Mouse (Mus musculus) neural tube, embryonic 11.5 days (tissue): ENCODE measurements at regions not wholly inside any gene's neighbourhood (a gene's known extent, or its start where the extent isn't known, plus 50 kb on each side); places are given as distances from the start of the nearest gene placed in this dataset.

ENCODE experiments used
- ATAC-seq: fragments of 200-750 bp; cut with Nextera tagmentation; 2 replicates; pipeline ENCODE4 v1.8.0; 2017; ENCODE audit warnings: moderate number of reproducible peaks, mild to moderate bottlenecking, moderate TSS enrichment, moderate library complexity; ENCODE audit not compliant: insufficient read depth, low FRiP score, low TSS enrichment
- DNase-seq: peaks from one replicate; pipeline ENCODE4 v3.0.0-alpha.2; 2015; ENCODE audit warnings: low spot score
- H3K27ac ChIP-seq: fragments of 300-500 bp; sonication (generic); 2 replicates; pipeline ENCODE4 v1.5.1; 2014; ENCODE audit warnings: low read depth, mild to moderate bottlenecking, low read length
- H3K27me3 ChIP-seq: fragments of 300-500 bp; sonication (generic); 2 replicates; pipeline ENCODE4 v1.6.1; 2014; ENCODE audit warnings: mild to moderate bottlenecking, low read length, mixed read lengths; ENCODE audit not compliant: control insufficient read depth, insufficient read depth
- H3K36me3 ChIP-seq: fragments of 300-500 bp; sonication (generic); 2 replicates; pipeline ENCODE4 v1.6.1; 2014; ENCODE audit warnings: mild to moderate bottlenecking, low read length, moderate library complexity, mixed read lengths; ENCODE audit not compliant: control insufficient read depth, insufficient read depth
- H3K4me1 ChIP-seq: fragments of 300-500 bp; sonication (generic); 2 replicates; pipeline ENCODE4 v1.6.1; 2014; ENCODE audit warnings: low read length, mixed read lengths; ENCODE audit not compliant: control insufficient read depth, insufficient read depth
- H3K4me2 ChIP-seq: fragments of 300-500 bp; sonication (generic); 2 replicates; pipeline ENCODE4 v1.6.1; 2014; ENCODE audit warnings: low read depth, mild to moderate bottlenecking, moderate library complexity
- H3K4me3 ChIP-seq: fragments of 300-500 bp; sonication (generic); 2 replicates; pipeline ENCODE4 v1.5.1; 2014; ENCODE audit warnings: low read depth, low read length
- H3K9ac ChIP-seq: fragments of 300-500 bp; sonication (generic); 2 replicates; pipeline ENCODE4 v1.6.1; 2014; ENCODE audit warnings: mild to moderate bottlenecking, low read length
- H3K9me3 ChIP-seq: fragments of 300-500 bp; sonication (generic); 2 replicates; pipeline ENCODE4 v1.6.1; 2016; ENCODE audit warnings: low read length; ENCODE audit not compliant: control insufficient read depth
- WGBS: fragments of 180-500 bp; shearing (Covaris S2); extraction: QIAGEN DNeasy Blood & Tissue Kit; methylation state at CpG from one replicate; pipeline ENCODE4 v1.1.7; 2014; 5-methylcytosine and 5-hydroxymethylcytosine counted together

DNA sequence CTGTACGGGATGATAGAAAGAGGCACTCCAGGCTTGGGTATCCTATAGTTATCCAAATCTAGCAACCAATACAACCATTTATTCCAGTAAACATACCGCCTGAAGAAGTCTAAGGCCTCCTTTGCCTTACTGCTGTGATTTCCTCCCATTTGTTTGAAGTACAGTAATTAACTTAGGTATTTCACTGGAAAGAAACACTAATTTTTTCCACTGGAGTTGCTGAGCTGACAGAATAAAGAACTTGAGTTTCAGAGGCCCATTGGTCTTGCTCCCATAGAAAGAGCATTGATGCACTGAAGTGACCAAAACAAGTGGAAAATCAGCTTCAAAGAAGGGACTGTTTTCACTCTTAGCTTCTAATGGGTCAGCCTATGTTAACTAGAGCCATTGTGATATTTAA, 1100.8 kb upstream of the Gm7489 start:
- no peaks in the 10 kb centered on the region for H3K27me3 ChIP-seq
- H3K4me3 ChIP-seq = no peak overlapping the region
- H3K36me3 ChIP-seq = no peaks in the 10 kb centered on the region
- 86% methylated on average over 2 of the region's 2 CpGs for WGBS
- no peak overlapping the region for H3K9ac ChIP-seq
- no peaks in the 10 kb centered on the region for H3K4me1 ChIP-seq
- H3K4me2 ChIP-seq = no peak overlapping the region
- H3K9me3 ChIP-seq = no peaks in the 10 kb centered on the region
- no peak overlapping the region for H3K27ac ChIP-seq
- DNase-seq = no peak
- ATAC-seq = no peak

DNA sequence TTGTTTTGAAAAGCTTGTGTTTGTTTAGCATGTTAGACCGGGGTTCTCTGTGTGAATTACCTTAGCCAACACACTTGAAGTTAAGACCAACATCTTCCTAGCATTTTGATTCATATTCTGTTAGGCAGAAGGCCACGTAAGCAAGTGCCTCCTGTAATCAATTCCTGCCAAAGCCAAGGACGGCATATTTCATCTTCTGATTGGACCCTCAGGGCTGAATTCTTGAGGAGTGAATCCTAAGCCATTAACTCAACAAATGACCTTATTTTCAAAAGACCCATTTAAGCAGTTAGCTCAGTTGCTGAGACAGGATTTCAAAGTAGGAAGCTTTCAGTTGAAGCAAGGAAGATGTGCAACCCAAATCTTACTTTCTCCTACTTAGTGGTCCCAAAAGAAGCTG, 1099.5 kb upstream of the Gm7489 start:
- no peak overlapping the region for H3K4me2 ChIP-seq
- H3K36me3 ChIP-seq = no peaks in the 10 kb centered on the region
- 84% methylated on average over 3 of the region's 3 CpGs for WGBS
- H3K27me3 ChIP-seq = no peaks in the 10 kb centered on the region
- ATAC-seq (no peak), DNase-seq (no peak)
- H3K27ac ChIP-seq = no peak overlapping the region
- no peak overlapping the region for H3K9ac ChIP-seq
- H3K4me3 ChIP-seq = no peak overlapping the region
- H3K4me1 ChIP-seq = no peaks in the 10 kb centered on the region
- no peaks in the 10 kb centered on the region for H3K9me3 ChIP-seq

DNA sequence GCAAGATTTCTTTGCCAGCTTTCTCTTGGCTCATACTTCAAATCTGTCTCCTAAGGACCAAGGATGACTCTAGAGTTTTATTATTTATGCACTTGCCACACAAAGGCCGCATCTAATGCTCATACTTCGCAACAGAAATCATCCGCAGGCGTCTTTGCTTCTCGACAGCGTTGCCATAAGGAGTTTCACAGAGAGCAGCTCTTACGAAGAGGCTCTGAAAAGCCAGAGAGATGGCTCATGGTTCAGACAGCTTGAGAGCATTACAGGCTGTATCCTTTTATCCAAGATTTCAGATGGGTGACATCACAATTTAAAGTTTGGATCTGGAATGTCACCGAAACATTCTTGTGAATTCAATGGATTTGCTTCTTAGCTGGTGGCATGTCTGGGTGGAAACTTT, 1098.7 kb upstream of the Gm7489 start:
- H3K4me2 ChIP-seq = no peak overlapping the region
- H3K4me3 ChIP-seq = no peak overlapping the region
- H3K27me3 ChIP-seq = no peaks in the 10 kb centered on the region
- no peak overlapping the region for H3K27ac ChIP-seq
- H3K4me1 ChIP-seq = no peaks in the 10 kb centered on the region
- 92% methylated on average over 8 of the region's 8 CpGs for WGBS
- no peaks in the 10 kb centered on the region for H3K9me3 ChIP-seq
- DNase-seq = no peak
- no peaks in the 10 kb centered on the region for H3K36me3 ChIP-seq
- H3K9ac ChIP-seq = no peak overlapping the region
- no peak for ATAC-seq

DNA sequence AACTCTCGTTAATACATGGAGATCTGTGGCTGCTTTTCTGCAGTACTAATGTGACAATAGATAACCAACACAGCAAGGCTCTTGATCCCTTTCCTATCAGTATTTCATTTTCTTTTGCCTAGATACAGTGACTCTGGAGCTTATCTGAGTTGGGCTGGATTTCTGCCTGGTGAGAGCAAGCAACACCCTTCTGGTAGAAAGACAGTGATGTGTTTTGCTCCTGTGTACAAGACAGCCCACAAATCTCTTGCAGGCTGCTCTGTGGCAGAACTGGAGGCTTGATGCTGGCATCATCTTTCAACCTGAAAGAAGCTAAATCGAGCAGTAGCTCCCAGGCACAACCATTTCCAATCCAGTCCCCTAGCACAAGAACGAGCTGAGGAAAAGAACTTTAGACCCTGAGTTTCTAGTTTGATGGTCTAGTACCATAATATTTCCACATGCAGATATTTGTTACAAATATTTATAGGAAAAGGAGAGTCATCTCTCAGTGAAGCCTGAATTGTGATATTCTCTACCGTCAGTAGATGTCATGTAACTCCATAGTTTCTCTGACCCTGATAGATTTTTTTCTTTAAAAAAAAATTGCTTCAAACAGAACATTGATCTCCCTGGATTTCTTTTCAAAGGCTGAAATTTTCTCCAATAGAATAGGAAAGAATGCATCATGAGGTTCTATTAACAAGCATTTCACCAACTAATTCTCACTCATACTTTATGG, 1079.1 kb upstream of the Gm7489 start:
- WGBS = 81% methylated on average over 4 of the region's 4 CpGs
- H3K36me3 ChIP-seq = no peaks in the 10 kb centered on the region
- no peak for ATAC-seq

DNA sequence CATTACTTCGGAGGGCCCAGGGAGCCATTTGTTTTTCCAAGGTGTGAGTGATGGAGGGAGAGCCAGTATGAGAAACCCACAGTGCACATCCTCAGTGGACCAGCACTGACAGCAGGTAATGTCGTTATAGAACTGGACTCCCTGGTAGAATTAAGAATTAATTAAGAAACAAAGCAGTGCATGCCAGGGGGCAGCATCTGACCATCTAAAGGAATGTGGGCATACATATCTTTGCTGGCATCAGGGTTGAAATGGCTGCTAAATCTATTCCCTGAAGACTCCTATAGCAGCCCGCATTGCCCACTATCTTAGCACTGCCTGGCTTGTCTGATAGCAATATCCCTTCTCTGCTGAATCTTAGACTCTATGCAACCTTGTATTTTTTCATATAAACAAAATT, 1076.1 kb upstream of the Gm7489 start:
- H3K9ac ChIP-seq = no peak overlapping the region
- H3K4me2 ChIP-seq = no peak overlapping the region
- no peak overlapping the region for H3K4me3 ChIP-seq
- H3K27me3 ChIP-seq = no peaks in the 10 kb centered on the region
- DNase-seq = no peak
- no peaks in the 10 kb centered on the region for H3K36me3 ChIP-seq
- no peak for ATAC-seq
- H3K4me1 ChIP-seq = no peaks in the 10 kb centered on the region
- H3K27ac ChIP-seq = no peak overlapping the region
- 86% methylated on average over 3 of the region's 3 CpGs for WGBS
- no peaks in the 10 kb centered on the region for H3K9me3 ChIP-seq

More for the DNA sequence above, 1079.1 kb upstream of the Gm7489 start:
- no peak overlapping the region for H3K4me3 ChIP-seq
- H3K27me3 ChIP-seq = no peaks in the 10 kb centered on the region
- H3K9me3 ChIP-seq = no peaks in the 10 kb centered on the region
- H3K9ac ChIP-seq = no peak overlapping the region
- H3K4me1 ChIP-seq = no peaks in the 10 kb centered on the region
- no peak for DNase-seq
- no peak overlapping the region for H3K4me2 ChIP-seq
- H3K27ac ChIP-seq = no peak overlapping the region

DNA sequence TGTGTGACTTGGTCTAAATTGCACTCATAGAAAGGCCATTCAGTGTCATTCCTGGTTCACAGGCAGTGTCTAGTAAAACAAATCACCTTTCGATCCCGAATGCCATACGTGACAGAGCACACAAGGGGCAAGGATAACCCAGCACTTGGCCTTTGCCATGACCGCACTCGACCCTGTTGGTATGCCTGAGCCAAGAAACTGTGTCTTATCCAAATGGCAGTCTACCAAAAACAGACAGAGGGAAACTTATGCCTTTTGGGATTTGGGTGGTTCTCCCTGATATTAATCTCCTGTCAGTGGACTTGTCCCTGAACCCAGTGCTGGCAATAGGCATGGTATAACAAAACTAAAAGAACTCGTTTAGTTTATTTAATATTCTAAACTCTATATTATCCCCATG, 1063.9 kb upstream of the Gm7489 start:
- H3K9me3 ChIP-seq = no peaks in the 10 kb centered on the region
- WGBS = 93% methylated on average over 6 of the region's 6 CpGs
- no peak overlapping the region for H3K4me3 ChIP-seq
- ATAC-seq (no peak), DNase-seq (no peak)
- no peak overlapping the region for H3K27ac ChIP-seq
- H3K9ac ChIP-seq = no peak overlapping the region
- H3K4me1 ChIP-seq = no peaks in the 10 kb centered on the region
- no peak overlapping the region for H3K4me2 ChIP-seq
- no peaks in the 10 kb centered on the region for H3K36me3 ChIP-seq
- H3K27me3 ChIP-seq = no peaks in the 10 kb centered on the region

DNA sequence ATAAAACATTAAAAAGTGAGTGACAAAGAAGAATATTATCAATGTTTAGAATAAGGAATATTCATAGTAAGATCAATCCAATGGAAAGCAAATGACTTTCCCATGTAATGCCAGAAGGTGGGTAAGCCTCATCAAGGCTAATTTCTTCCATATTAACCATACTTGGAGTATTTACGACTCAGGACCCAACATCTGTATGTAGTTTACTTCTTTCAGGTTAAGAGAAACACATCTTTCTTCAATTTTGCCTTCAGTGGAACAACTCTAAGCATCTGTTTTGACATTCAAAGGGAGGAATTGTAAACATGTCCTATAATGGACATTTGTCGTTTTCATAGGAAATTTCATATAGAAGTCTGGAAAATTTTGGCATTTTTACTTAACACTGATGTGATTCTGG, 1047.8 kb upstream of the Gm7489 start:
- ATAC-seq (no peak), DNase-seq (no peak)
- H3K4me2 ChIP-seq = no peak overlapping the region
- no peaks in the 10 kb centered on the region for H3K4me1 ChIP-seq
- WGBS = 81% methylated on average over 2 of the region's 2 CpGs
- H3K9ac ChIP-seq = no peak overlapping the region
- no peak overlapping the region for H3K4me3 ChIP-seq
- H3K9me3 ChIP-seq = no peaks in the 10 kb centered on the region
- H3K27me3 ChIP-seq = no peaks in the 10 kb centered on the region
- H3K36me3 ChIP-seq = no peaks in the 10 kb centered on the region
- H3K27ac ChIP-seq = no peak overlapping the region

DNA sequence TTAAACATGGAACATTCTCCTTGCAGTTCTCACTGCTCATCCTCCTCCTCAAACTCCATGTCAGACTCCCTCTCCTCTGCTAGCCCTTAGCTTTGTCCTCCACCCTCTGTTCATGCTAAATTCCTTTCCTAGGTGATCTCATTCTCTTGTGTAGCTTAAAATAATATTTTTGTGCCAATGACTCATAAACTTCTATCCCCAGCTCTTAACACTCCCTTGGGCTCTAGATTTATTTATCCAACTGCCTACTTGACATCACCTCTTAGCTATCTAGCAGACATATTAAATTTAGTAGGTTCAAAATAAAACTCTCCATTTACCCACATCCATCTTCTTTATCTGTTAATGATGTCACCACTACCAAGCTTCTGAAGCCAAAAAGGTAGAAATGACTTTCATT, 1036.6 kb upstream of the Gm7489 start:
- Histone ChIP-seq H3K27ac (no peak overlapping the region), H3K9me3 (no peaks in the 10 kb centered on the region), H3K4me2 (no peak overlapping the region), H3K4me3 (no peak overlapping the region), H3K4me1 (no peaks in the 10 kb centered on the region), H3K9ac (no peak overlapping the region), H3K36me3 (no peaks in the 10 kb centered on the region), H3K27me3 (no peaks in the 10 kb centered on the region)
- no peak for ATAC-seq
- no peak for DNase-seq

DNA sequence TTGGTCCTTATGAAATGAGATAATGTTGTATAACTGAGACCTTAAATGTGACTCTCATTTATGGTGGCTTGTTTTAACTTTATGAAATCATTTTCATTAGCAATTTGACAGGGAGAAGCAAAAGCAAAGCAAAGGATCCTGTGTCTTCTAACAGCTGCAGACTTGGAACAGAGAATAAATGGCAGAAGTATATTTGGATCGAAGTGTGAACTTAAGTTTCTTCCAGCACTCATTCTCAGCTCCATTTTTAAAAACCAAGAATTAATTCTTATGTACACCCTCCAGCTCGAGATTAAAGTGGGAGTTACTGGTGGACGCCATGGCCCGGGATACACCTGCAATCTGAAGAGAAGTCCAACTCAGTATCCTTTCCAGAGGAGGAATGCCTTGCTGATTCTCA, 1026.0 kb upstream of the Gm7489 start:
- ATAC-seq = no peak
- Histone ChIP-seq H3K27me3 (no peaks in the 10 kb centered on the region), H3K9ac (no peak overlapping the region), H3K36me3 (no peaks in the 10 kb centered on the region), H3K4me1 (no peaks in the 10 kb centered on the region), H3K4me3 (no peak overlapping the region), H3K9me3 (no peaks in the 10 kb centered on the region), H3K4me2 (no peak overlapping the region), H3K27ac (no peak overlapping the region)
- no peak for DNase-seq
- WGBS = 85% methylated on average over 4 of the region's 4 CpGs
